Comparison of ENCODE assay signal across 9 mouse cellular contexts in genomic region chr11:50132265-50132664, GRCm38 (mm10). TPM values are rescaled to one million over a fixed set of nuclear protein-coding genes. Genes with fewer than 3 reads are reported as not detected.
DNase-seq lines count a peak whose midpoint lies in the region; ATAC-seq and TF ChIP-seq lines count a peak whose summit lies in the region.
"Had no signal": no experiment of that assay in that cellular context is flagged by ENCODE, and none has a peak within 500 bp of the region (broad histone marks: within the 10 kb centered on the region; RNA-seq: fewer than 3 reads in every experiment).

No protein-coding gene starts in this region.

- DNase-seq in cerebellum, adult 9-10 months, result peak; percentile 49
- no peak for DNase-seq in cerebellum, adult 11 months
- no peak for DNase-seq in neural tube, embryonic 11.5 days (ENCODE audit: low spot score)
- DNase-seq in neural tube, embryonic 10.5 days (ENCODE audit: extremely low spot score, low spot score), result no peak
- no peak for DNase-seq in limb, embryonic 14.5 days (ENCODE audit: low spot score)
- DNase-seq in cerebellum, adult 9-11 months, result no peak
- no peak for DNase-seq in right cerebral cortex, postnatal 14 days
- DNase-seq: lung, postnatal 4 days had no signal

- H3K4me2 ChIP-seq in neural tube, embryonic 11.5 days (ENCODE audit: low read depth), result peak overlapping the region; percentile 90
- H3K4me2 ChIP-seq in limb, embryonic 14.5 days (replicated peaks; ENCODE audit: low read depth, low read length, severe bottlenecking), result peak overlapping the region; percentile 96
- H3K4me2 ChIP-seq in stomach, embryonic 15.5 days, result peak overlapping the region; percentile 95

- peak overlapping the region; percentile 96 for H3K9ac ChIP-seq in neural tube, embryonic 11.5 days (ENCODE audit: low read length)
- peak overlapping the region; percentile 98 for H3K9ac ChIP-seq in limb, embryonic 14.5 days (ENCODE audit: low read depth, low read length, severe bottlenecking)
- H3K9ac ChIP-seq in stomach, embryonic 15.5 days, result peak overlapping the region; percentile 99; the same call in 1 of the 2 replicates

- WGBS in neural tube, embryonic 11.5 days, result 91% methylated on average over 6 of the region's 6 CpGs
- WGBS in limb, embryonic 14.5 days, result 85% methylated on average over 6 of the region's 6 CpGs
- 87% methylated on average over 6 of the region's 6 CpGs for WGBS in stomach, embryonic 15.5 days

- H3K9me3 ChIP-seq in neural tube, embryonic 11.5 days (ENCODE audit: control insufficient read depth, low read length), result no peaks in the 10 kb centered on the region
- H3K9me3 ChIP-seq in limb, embryonic 14.5 days (ENCODE audit: control insufficient read depth, low read length), result no peaks in the 10 kb centered on the region
- H3K9me3 ChIP-seq in stomach, embryonic 15.5 days, result no peaks in the 10 kb centered on the region

- ATAC-seq in neural tube, embryonic 11.5 days (ENCODE audit: insufficient read depth, low FRiP score, low TSS enrichment), result no peak
- ATAC-seq in limb, embryonic 14.5 days (ENCODE audit: low FRiP score, low read depth), result no peak
- ATAC-seq in stomach, embryonic 15.5 days (ENCODE audit: insufficient read depth, low FRiP score, low read depth), result no peak

- H3K27me3 ChIP-seq in neural tube, embryonic 11.5 days (ENCODE audit: control insufficient read depth, insufficient read depth, low read length), result no peaks in the 10 kb centered on the region
- H3K27me3 ChIP-seq in limb, embryonic 14.5 days (ENCODE audit: control insufficient read depth, insufficient read depth, low read length), result no peaks in the 10 kb centered on the region
- no peaks in the 10 kb centered on the region for H3K27me3 ChIP-seq in stomach, embryonic 15.5 days (replicated peaks)

- H3K4me3 ChIP-seq in neural tube, embryonic 11.5 days (ENCODE audit: low read depth, low read length), result peak overlapping the region; percentile 85
- peak overlapping the region; percentile 83 for H3K4me3 ChIP-seq in limb, embryonic 14.5 days (replicated peaks; ENCODE audit: low read length)
- peak overlapping the region; percentile 88 for H3K4me3 ChIP-seq in stomach, embryonic 15.5 days (replicated peaks)

- no peak for TF ChIP-seq POLR2A in limb, embryonic 14.5 days (IDR thresholded peaks at IDR 0.05; ENCODE audit: borderline replicate concordance, extremely low read depth, insufficient read depth, insufficient read length)

- no peak overlapping the region for H3K27ac ChIP-seq in neural tube, embryonic 11.5 days (ENCODE audit: low read depth, low read length)
- H3K27ac ChIP-seq in limb, embryonic 14.5 days (replicated peaks; ENCODE audit: low read depth, low read length), result no peak overlapping the region
- 0 out of 2 replicates have a peak overlapping the region, but pooled peaks have one; percentile 84 for H3K27ac ChIP-seq in stomach, embryonic 15.5 days

- H3K4me1 ChIP-seq in neural tube, embryonic 11.5 days (ENCODE audit: control insufficient read depth, insufficient read depth, low read length), result peaks cover 6% of the 10 kb centered on the region
- peaks cover 9% of the 10 kb centered on the region; the same call in 1 of the 2 replicates for H3K4me1 ChIP-seq in limb, embryonic 14.5 days (ENCODE audit: control insufficient read depth, insufficient read depth, low read length)
- peaks cover 15% of the 10 kb centered on the region for H3K4me1 ChIP-seq in stomach, embryonic 15.5 days

- H3K36me3 ChIP-seq in neural tube, embryonic 11.5 days (ENCODE audit: control insufficient read depth, insufficient read depth, low read length), result peaks cover 2% of the 10 kb centered on the region; the same call in 1 of the 2 replicates
- H3K36me3 ChIP-seq in limb, embryonic 14.5 days (ENCODE audit: control insufficient read depth, insufficient read depth, low read length), result peaks cover 16% of the 10 kb centered on the region
- peaks cover 11% of the 10 kb centered on the region for H3K36me3 ChIP-seq in stomach, embryonic 15.5 days

RNA-seq across cellular contexts. Expression of gene Tbc1d9b, which starts 1.1 kb away (rescaled TPM):
- 33.1 and 34.7 TPM in 2 replicates for polyA plus RNA-seq in neural tube, embryonic 11.5 days (2014; fragmentation: Nextera tagmentation; extraction: Ambion mirVana)
- polyA plus RNA-seq in limb, embryonic 14.5 days (2012; rRNA removed), result 44.9 and 51.5 TPM in 2 replicates
- 45.2 and 50.5 TPM in 2 replicates for polyA plus RNA-seq in limb, embryonic 14.5 days (2014; fragmentation: Nextera tagmentation; extraction: Ambion mirVana)
- polyA plus RNA-seq in stomach, embryonic 15.5 days (2015; fragmentation: Nextera tagmentation; extraction: Ambion mirVana), result 33.4 and 35.9 TPM in 2 replicates

RNA-seq across cellular contexts. Expression of gene Mrnip, which starts 42.0 kb away (rescaled TPM):
- polyA plus RNA-seq in neural tube, embryonic 11.5 days (2014; fragmentation: Nextera tagmentation; extraction: Ambion mirVana), result 23.7 and 24.9 TPM in 2 replicates
- polyA plus RNA-seq in limb, embryonic 14.5 days (2012; rRNA removed), result 17.6 and 18.0 TPM in 2 replicates
- 16.8 and 17.2 TPM in 2 replicates for polyA plus RNA-seq in limb, embryonic 14.5 days (2014; fragmentation: Nextera tagmentation; extraction: Ambion mirVana)
- 10.5 and 13.0 TPM in 2 replicates for polyA plus RNA-seq in stomach, embryonic 15.5 days (2015; fragmentation: Nextera tagmentation; extraction: Ambion mirVana)
